Mouse (Mus musculus) gastrocnemius, postnatal 14 days (tissue): ENCODE data around the gene Npw. TPM values are rescaled to one million over a fixed set of nuclear protein-coding genes. Genes with fewer than 3 reads are reported as not detected.

Source experiments
- DNase-seq: peaks from one replicate; pipeline ENCODE4 v3.0.0; 2021; ENCODE audit warnings: mixed read lengths
- intact Hi-C: fragments of 180-260 bp; cut with DNase I; formaldehyde crosslinking; loops from one replicate; pipeline ENCODE4 v1.15.1; 2025; ENCODE audit warnings: low total_unique reads
- total RNA-seq, 2 experiments: library from RNA; stranded (reverse); gene quantifications; 2 replicates each; pipeline ENCODE4 v1.2.3; 2021

The Npw gene
- total RNA-seq, 2 experiments from 2014 or later, result not detected

DNA sequence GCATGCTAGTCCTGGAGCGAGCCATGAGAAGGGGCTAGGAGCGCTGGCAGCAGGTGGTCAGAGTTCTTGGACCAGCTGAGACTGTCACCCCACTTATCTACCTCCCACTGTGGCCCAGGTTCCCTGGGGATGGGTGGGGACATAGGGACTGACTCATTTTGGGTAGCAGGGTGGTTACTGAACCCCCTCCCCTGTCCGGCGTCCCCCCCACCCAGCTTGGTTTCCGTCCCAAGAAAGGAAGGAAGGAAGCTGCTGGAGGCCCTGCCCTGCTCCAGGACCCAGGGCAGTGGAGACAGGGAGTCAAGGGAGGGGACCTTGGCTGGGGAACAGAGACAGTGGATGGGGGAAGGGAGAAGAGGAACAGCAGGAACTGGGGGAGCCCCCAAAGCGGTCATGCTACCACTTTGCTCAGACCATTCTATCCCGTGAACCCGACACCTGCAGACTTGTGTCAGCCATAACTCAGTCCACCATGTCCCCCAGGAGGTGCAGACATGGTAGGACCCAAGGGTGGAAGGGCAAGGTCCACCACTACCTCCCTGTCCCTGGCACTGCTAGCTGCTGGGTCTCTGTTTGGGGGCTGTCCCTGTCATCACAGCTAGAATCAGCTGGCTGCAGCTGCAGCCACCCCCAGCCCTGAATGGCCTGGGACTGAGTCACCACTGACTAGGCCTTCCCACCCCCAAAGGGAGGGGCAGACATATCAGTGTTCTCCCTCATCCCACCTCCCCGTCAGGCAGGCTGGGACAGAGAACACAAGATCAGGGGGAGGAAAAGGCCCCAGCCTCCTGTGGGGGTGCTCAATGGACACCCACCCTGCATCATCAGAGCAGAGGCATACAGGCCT lies 13.2 kb downstream of the Npw start:
- peak; percentile 43 for DNase-seq

DNA sequence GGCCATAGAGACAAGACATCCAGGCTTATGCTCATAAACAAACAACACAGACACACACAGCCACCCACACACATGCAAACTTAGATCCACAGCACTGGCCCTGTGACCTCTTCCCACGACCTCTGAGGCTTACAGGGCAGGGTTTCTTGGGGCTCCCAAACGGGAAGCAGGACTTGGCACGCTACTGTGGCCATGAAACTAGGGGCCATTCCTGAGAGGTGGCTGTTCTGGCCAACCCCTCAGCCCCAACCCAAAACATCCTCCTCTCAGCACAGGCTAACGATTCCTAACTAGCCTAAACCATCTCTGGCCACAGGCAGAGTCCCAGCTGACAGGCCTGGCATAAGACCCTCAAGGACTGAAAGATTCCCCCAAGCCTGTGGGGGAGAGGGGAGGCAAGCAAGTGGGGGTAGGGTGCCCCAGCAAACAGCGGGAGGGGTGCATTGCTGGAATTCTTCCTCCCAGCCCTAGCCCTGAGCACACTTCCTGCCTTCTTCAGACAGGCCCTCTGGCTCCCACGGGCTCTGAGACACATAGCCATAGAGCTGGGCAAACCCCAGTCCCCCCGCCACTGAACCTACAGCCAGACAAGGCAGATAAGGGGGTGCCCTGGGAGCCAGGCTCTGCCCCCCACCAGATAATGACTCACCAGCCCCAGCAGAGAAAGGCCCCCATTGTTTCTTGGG lies 14.1 kb downstream of the Npw start:
- intact Hi-C loops, result no loop called here

More for the DNA sequence above, 13.2 kb downstream of the Npw start:
- intact Hi-C loops, result no loop called here

DNA sequence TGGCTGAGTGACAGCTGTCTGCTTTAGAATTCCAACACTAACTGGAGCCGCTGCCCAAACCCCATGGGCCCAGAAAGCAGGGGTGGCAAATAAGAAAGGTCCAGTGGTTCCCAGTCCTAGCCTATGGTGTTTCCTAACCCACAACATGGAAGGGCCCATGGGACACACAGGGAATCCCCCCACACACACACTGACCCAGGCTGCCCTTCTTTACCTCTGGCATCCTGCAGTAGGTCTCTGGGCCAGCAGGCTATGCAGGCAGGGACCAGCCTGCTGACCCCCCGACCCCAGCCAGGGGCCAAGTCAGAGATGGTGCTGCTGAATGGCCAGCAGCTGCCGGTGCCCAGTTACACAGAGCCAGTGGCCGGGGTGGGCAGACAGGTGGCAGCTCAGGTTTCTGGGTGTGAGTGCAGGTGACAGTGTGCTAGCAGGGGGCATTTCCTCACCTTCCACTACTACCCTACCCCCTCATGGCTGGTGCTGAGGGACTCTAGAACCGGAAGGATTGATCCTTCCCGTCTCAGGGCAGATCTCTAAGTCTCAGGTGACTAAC lies 15.4 kb downstream of the Npw start:
- no peak for DNase-seq
- intact Hi-C loops, result no loop called here

More for the DNA sequence above, 14.1 kb downstream of the Npw start:
- no peak for DNase-seq

DNA sequence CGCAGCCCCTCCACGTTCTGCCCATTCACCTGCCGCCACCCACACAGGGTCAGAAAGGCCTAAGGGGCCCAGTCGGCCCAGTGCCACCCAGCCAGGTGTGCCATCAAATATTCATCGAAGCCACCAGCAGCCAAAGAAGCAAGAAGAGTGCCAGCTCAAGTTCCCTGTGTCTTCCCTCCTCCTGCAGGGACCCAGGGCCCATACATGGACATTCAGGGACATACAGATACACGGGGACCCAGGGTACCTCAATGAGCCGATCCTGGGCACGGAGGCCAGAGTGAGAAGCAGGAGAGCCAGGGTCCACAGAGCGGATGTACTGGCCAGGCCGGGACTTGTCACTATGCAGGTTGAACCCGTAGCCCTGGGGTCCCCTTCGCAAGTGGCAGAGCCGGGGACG lies 16.3 kb downstream of the Npw start:
- intact Hi-C loops, result no loop called here
- no peak for DNase-seq

DNA sequence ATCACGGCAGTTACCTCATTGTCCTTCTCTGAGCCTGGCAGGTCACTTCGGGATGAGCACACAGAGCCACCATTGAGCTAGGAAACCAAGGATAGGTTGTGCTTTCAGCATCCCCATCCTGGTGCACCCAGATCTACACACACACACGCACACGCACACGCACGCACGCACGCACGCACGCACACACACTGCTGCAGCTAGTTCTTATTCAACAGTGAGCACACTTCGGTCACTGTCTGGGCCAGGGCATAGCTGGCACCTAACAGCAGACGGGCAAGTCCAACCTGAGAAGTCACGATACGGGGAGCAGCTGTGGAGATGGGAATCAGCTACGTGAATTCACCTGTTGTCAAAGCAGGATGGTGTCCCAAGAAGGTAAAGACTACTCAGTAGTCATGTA lies 17.7 kb downstream of the Npw start:
- intact Hi-C loops, result no loop called here

DNA sequence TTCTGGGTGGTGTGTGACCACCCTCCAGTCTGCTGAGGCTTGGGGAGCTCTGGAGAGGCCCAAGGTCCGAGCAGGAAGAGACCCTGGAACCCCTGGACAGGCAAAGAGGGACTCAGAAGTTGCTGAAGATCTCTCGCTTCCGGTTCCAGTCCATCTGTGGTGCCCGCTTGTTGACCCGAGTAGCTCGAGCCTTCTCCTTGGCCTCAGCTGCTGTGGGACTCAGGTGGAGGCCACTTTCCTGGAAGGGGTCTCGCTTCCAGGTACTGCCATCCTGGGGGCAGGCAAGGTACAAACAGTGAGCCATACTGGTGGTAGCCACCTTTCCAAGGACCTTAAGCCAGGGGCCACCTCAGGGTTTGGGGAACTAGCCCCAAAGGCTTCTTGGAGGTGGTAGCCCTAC lies 18.1 kb downstream of the Npw start:
- intact Hi-C loops, result no loop called here
- no peak for DNase-seq

More for the DNA sequence above, 17.7 kb downstream of the Npw start:
- no peak for DNase-seq

DNA sequence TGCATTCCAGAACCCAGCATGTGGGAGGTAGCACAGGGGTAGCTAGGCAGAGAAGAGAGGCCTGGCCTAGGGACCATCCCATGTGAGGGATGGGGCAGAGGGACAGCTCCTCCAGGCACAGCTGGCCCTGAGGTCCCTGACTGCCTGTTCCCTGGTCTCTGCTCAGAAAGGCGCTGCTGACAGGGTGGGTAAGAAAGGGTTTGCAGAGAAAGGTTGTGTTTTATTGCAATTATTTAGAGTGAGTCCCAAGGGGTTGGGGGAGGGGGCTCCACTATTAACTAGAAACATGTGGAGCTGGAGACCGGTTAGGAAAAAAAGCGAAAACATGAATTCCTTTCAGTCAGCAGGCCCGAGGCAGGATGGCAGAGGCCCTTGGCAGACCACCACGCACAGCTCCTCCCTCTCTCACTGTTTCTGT lies 18.7 kb downstream of the Npw start:
- intact Hi-C loops, result no loop called here
- DNase-seq, result no peak

DNA sequence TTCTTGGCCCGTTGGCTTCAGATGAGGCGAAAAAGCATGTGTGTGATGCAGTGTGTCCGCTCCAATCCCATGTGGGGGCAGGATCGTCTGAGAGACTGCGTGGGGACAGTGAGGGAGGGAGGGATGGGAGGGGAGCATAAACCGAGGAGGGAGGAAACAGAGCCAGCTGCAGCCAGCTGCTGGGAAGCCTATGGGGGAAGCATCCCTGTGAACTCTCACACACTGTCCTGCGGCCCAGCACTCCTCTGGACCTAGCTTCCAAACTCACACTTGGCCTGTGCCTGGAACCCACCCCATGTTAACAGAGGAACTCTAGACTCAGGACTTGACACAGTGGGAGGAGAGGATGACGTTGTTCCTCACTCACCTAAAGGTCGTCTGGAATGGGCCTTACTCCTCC lies 19.4 kb downstream of the Npw start:
- intact Hi-C loops, result no loop called here
- peak; percentile 58 for DNase-seq

DNA sequence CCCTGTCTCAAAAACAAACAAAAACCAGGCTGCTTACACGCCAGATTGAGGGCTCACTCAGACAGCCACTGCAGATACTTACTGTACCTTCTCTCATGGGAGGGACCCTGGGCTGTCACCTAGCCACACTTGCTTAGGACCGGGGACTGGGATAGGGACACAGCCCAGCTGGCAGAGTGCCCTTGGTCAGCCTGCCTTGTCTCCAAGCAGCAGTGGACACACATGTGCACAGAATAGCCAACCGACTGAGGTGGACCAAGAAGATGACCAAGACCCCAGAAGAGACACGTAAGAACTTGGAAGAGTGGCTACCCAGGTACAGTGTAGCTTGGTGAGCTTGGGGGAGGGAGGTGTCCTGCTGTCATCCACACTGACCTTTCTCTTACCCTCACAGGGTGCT lies 20.0 kb downstream of the Npw start:
- DNase-seq, result peak; percentile 38
- intact Hi-C loops, result no loop called here

DNA sequence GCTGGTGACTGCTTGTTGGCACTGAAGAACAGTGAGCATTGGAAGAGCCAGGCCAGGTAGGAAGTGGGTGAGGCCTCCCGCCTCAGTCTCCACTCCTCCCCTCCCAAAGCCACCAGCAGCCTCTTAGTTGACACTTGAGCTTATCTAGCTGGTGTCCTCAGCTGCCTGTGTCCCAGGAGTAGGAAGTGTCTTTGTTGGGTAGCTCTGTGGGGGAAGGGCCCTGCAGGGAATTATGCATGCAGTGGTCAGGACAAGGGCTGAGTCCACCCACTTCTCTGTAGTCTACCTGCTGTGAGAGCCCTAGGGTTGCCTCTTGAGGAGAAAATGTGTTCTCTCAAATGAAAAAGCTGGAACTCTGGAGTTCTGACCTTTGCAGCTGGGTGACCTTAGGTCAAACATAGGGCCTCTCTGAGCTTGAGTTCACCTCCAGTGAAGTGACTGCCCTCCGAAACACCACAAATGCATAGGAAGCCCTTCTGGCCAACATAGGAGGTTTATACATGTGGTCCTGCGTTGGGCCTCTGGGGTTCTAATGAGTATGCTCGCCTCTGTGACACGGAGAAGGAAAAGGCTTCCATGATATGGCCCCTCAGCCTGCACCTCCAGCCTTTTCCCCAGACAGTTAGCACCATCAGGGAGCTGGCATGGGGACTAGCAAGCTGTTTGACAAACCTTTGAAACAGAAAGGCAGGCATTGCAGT lies 21.3 kb downstream of the Npw start:
- intact Hi-C loops, result no loop called here
- no peak for DNase-seq

DNA sequence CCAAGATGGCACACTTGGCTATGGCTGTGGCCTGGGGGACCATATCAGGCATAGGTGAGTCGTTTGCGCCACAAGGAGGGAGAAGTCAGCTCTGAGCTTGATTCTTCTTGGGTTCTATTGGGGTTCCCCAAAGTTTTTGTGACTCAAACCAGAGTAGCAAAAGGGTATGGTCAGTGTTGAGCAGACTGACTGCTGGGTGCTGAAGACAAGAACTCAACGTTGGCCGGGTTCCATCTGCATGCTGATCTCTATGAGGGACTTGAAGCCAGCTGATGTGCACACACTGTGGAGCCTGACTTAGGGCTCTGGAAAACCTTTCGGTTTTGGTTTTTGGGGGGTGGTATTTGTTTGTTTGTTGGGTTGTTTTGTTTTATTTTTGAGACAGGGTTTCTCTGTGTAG lies 22.6 kb downstream of the Npw start:
- no peak for DNase-seq
- intact Hi-C loops, result no loop called here

DNA sequence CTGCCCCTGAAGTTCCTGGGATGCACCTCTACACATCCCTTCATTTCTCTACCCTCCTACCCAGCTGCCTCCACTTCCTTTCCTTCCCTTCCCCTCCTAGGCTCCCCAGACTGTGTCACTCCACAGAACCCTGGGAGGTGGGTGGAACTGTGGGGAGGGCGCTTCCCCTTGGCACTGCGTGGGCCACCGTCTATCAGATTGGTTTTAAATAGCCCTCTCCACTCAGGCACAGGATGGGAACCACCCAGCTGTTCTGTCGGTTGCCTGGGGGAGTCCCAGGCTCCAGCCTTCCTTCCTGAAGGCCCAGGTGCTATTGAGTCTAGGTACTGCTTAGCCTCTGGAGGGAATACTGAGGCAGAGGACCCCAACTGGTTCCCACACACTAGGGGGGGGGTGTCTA lies 23.2 kb downstream of the Npw start:
- no peak for DNase-seq
- intact Hi-C loops, result no loop called here

DNA sequence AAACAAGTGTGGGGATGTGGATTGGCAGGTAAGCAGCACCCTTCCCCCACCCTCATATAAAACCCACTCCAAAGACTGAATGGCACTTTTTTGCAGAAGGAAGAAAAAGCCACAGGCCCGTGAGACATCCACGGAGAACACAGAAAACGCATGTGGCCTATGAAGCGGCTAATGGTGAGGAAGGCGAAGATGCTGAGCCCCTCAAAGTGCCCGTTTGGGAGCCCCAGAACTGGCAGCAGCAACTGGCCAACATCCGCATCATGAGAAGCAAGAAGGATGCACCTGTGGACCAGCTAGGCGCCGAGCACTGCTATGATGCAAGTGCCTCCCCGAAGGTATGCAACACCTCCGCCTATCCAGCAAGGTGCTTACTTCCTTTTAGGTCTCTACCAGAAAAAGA lies 24.4 kb downstream of the Npw start:
- DNase-seq, result no peak
- intact Hi-C loops, result no loop called here

DNA sequence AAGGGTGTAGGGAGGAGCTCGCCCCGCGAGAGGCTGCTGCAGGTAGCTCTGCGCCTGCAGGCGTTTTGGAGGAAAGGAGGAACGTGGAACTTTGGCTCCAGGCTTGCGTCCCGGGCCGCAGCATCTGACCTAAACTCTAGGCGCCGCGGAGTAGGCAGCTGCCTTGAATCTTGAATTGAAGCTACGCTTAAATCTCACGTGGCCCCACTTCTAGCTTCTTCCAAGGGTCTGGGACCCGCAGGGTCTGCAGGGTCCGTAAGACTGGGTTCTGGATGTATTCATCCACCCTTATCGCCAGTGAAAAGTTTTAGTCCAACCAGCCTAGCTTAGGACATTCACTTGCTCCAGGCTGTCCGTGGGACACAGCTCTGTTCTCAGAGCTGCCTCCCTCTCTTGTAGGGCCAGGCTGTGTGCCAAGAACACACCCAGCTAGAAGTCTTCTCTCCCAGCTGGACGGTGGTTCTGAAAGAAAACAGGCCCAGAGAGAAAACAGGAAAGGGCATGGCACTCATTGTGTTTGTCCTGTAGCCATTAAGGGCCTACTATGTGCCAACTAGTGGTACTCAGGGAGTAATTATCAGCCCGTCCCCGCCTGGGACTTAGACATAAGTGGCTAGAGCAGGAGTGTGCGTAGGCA lies 25.3 kb downstream of the Npw start:
- peak; percentile 83 for DNase-seq
- intact Hi-C loops, result no loop called here

DNA sequence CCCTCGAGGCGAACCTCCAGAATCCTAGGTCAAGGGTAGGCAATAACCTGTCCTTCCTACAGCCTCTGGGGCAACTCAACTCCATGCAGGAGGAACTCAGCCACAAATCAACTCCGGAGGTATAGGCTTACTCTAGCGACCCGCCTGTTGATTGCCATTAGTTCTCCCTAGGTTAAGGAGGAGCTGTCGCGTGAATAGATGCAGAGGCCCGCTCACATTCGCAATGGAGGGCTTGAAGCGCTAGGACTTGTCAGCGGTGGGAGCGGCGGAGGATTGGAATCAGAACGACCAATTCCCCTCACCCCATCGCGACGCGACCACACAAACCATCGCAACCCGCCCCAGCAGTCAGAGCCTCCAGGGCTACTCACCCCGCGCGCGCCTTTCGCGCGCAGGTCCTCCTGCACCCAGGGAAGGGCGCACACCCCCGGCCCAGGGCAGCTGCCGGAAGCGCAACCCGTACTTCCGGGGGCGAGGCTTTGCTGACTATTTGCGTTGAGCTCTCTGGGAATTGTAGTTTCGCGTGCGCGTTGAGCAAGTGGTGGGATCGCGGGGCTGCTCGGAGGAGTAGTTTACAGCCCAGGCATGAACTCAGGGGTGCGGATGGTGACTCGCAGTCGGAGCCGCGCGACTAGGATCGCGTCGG lies 26.0 kb downstream of the Npw start, which contains the start of the genes Tsc2 and Nthl1:
Gene Tsc2, minus strand, starts transcription at position 464 of the 646 bp plus-strand sequence.
Gene Nthl1, plus strand, starts transcription at position 514 of the 646 bp plus-strand sequence.
- DNase-seq, result peak; percentile 82
- intact Hi-C loops, result no loop called here

DNA sequence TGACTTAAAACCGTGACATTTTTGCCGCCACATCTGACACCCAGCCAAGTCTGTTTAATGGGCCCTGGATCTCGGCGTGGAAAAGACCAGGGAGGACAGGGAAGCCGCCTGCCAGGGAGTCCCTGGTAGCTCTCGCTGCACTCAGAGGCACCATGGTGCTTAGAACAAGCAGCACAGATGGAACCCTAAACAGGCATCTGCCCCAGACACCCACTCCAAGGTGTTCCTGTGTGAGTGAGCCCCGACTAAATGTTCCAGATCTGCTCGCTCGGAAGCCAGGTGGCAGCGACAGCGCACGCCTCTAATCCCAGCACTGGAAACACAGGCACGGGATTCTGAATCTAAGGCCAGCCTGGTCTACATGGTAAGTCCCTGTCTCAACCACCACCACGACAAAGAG lies 28.2 kb downstream of the Npw start:
- intact Hi-C loops, result no loop called here
- DNase-seq, result no peak

DNA sequence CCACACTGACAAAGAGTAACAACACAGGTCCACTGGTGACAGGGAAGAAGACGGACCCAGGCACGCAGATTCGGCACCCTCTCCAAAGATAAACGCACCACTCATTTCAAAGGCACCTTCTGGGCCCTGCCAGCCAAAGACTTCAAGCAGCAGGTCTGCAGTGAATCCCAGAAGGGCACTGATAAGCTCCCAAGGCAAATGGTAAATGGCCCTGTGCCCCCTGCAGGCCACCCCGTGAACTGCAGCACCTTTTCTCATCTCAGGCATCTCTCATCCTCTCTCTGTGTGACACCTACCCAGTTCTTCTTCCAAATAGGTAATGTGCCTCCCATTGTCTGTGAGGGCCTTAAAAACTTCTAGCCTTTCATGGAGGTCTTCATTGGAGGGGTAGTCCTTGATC lies 29.6 kb downstream of the Npw start:
- DNase-seq, result peak; percentile 61
- intact Hi-C loops, result loop anchor here (5.0 kb wide), 1 partner anchor 34 kb away; no protein-coding TSS in a partner anchor

DNA sequence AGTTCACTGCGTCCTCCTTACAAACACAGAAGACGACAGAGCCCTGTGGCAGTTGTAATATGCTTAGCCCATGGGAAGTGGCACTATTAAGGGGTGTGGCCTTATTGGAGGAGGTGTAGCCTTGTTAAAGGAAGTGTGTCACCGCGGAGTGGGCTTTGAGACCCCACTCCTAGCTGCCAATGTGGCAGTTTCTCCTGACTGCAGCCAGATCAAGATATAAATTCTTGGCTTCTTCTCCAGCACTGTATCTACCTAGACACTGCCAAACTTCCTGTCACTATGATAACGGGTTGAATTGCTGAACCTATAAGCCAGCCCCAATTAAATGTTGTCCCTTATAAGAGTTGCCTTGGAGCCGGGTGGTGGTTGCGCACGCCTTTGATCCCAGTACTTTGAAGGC lies 32.8 kb downstream of the Npw start:
- intact Hi-C loops, result loop anchor here (5.0 kb wide), 1 partner anchor 37 kb away; no protein-coding TSS in a partner anchor
- DNase-seq, result no peak
